Mouse (Mus musculus): ENCODE data around the gene Msh2.

- TF ChIP-seq EP300 (IDR thresholded peaks at IDR 0.05) (no peak), CTCF (IDR thresholded peaks at IDR 0.05) (no peak)
Measured at GRCm38 (mm10) chr17:87695874-87696465, 23.8 kb downstream of the Msh2 start.

Measured in lung, postnatal 0 days (tissue).